Mouse (Mus musculus) liver, postnatal 0 days (tissue): ENCODE measurements around the gene Hlcs.

Experiments used
- CTCF ChIP-seq: sonication (generic); IDR thresholded peaks from 2 replicates; pipeline ENCODE4 v1.5.1; 2016; ENCODE audit warnings: antibody characterized with exemption, low read depth
- EP300 ChIP-seq: IDR thresholded peaks from 2 replicates; pipeline ENCODE4 v1.6.1; 2016; ENCODE audit warnings: antibody characterized with exemption, low read depth, mild to moderate bottlenecking

- TF ChIP-seq CTCF: no peak
- TF ChIP-seq EP300: no peak
These were observed 226.4 kb downstream of the Hlcs start for GRCm38 (mm10) chr16:94086701-94087569.
